Mouse (Mus musculus) gastrocnemius, adult 2 months (tissue): Measurements from ENCODE around the gene Alox12. TPM values are rescaled to one million over a fixed set of nuclear protein-coding genes. Genes with fewer than 3 reads are reported as not detected.
A peak's percentile ranks its signal among the peaks of the same experiment; 100 is the strongest.

Experiments
- DNase-seq: peaks from one replicate; pipeline ENCODE4 v3.0.0; 2022
- H3K27ac ChIP-seq: fragments of 200-600 bp; 2 replicates; pipeline ENCODE4 v1.8.1; 2022; ENCODE audit warnings: mild to moderate bottlenecking
- H3K4me3 ChIP-seq: fragments of 200-600 bp; 2 replicates; pipeline ENCODE4 v1.8.1; 2022; ENCODE audit warnings: mild to moderate bottlenecking, moderate library complexity
- CTCF ChIP-seq: fragments of 200-600 bp; IDR thresholded peaks from 2 replicates; pipeline ENCODE4 v1.8.1; 2022; ENCODE audit warnings: antibody characterized with exemption, mild to moderate bottlenecking, moderate library complexity
- intact Hi-C: fragments of 180-260 bp; cut with DNase I; formaldehyde crosslinking; loops from one replicate; pipeline ENCODE4 v1.15.1; 2025
- long read RNA-seq, 2 experiments: library from polyadenylated mRNA; stranded (forward); transcript quantifications; one replicate each; pipeline ENCODE4 v2.0.0; 2021
- total RNA-seq, 2 experiments: library from RNA; stranded (reverse); gene quantifications; 2 replicates each; pipeline ENCODE4 v1.2.3; 2021

Gene Alox12
- 1 to 10 TPM; 1.0 to 1.8 TPM for total RNA-seq
- long read RNA-seq, experiment 1, result 0 reads
- long read RNA-seq, experiment 2, partial matches to known transcripts, result 1 of 3 reads
- long read RNA-seq, experiment 2, other reads (novel, unspliced or antisense), result 1 of 3 reads

DNA sequence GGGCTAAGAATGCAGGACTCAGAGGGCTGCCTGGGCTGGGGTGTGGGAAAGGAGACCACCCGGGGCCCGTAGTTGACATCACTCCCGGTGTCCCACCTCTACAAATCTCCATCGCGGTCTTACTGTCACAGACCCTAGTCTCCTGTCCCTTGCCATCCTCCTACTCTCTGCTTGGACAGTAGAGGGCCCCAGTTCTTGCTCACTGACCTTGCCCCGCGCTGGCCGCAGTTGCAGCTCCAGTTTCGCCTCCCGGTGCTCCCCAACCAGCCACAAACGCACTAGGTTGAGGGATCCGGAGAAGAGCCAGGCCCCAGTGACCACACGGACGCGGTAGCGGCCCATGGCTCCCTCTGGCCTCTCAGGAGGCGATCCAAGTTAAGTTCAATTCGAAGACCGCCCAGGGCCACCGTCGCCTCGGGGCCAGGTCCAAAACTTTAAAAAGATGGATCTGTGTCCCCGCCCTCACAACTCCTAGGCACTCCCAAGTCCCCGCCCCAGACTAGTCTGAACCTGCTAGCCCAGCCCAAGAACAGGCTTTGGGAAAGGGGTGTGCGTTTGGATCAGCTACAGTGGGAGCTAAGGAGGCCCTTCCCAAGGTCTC, at the start of gene Alox12:
Alox12 (minus strand) TSS at position 423 of the 601 bp plus-strand sequence.
- peak within 1 kb of the TSS; percentile 69; the same call in 1 of the 2 replicates for H3K27ac ChIP-seq
- intact Hi-C loops, result loop anchor here (1.0 kb wide), 1 partner anchor 54 kb away; no protein-coding TSS in a partner anchor
- DNase-seq, result peak; percentile 70
- peak; percentile 66 for TF ChIP-seq CTCF
- peak within 1 kb of the TSS; percentile 72 for H3K4me3 ChIP-seq

DNA sequence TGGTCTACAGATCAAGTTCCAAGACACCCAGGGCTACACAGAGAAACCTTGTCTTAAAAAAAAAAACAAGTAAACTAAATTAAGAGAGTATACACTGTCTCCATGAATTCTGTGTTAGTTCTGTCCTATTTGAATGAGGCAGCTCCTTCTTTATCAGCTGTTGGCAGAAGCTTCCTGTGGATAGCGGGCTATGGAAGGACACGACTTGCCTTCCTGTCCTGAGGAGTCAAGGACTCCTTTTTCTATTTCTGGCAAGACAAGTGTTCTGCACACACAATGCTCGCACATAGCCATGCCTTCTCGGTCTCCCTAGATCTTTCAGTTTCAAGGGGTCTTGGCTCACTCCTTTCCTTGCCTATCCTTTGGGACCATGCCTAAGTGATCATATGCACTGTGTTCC, 47.1 kb upstream of the Alox12 start:
- intact Hi-C loops, result no loop called here
- H3K4me3 ChIP-seq, result no peak overlapping the region
- H3K27ac ChIP-seq, result no peak overlapping the region
- no peak for DNase-seq
- TF ChIP-seq CTCF, result no peak

DNA sequence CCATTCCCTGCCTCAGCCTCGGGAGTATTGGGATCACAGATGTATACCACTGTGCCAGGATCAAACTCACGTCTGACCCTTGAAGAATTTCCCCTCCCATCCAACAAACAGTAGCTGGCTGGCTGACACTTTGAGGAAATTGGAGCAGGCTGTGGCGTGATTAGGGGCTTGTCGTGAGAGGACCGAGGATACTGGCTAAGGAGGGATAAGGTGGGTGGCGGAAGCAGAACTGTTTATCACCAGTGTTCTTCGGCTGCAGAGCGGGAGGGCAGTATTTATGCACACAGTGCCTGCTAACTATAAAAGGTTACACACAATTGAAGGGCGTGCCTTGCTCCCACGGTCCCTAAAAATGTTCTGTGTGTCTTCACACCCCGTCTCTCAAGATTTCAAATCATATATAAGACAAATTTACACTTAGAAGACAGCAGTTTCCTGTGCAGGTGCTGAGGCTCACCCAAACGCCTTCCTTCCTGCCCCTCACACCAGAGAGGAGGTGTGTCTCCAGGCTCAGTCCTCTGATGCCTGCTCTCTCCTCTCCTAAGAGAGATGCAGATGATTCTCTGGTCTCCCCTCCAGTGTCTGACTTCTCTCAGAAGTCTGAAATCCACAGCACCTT, 42.8 kb upstream of the Alox12 start:
- no peak for TF ChIP-seq CTCF
- Histone ChIP-seq H3K27ac (peak overlapping the region; percentile 43; the same call in 1 of the 2 replicates), H3K4me3 (peak overlapping the region; percentile 39)
- intact Hi-C loops, result no loop called here
- no peak for DNase-seq

DNA sequence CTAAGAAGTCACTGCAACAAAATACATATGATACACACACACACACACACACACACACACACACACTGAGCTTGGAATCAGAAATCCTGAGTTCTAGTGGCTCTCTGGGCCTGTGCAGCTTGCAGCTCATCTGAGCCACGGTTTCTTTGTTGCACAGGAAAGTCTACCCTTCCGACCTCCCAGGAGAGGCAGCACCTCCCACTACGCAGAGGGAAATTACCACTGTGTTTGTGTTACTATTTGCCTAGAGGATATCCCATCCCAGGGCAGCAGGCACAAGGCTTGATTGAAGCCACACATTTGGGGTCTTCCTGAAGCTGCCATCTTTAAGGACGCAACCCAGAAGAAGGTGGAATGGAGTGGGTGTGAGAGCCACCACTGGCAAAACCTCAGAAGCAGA, 42.3 kb upstream of the Alox12 start:
- no peak for TF ChIP-seq CTCF
- Histone ChIP-seq H3K4me3 (peak overlapping the region; percentile 39), H3K27ac (peak overlapping the region; percentile 43; the same call in 1 of the 2 replicates)
- no peak for DNase-seq
- intact Hi-C loops, result no loop called here

DNA sequence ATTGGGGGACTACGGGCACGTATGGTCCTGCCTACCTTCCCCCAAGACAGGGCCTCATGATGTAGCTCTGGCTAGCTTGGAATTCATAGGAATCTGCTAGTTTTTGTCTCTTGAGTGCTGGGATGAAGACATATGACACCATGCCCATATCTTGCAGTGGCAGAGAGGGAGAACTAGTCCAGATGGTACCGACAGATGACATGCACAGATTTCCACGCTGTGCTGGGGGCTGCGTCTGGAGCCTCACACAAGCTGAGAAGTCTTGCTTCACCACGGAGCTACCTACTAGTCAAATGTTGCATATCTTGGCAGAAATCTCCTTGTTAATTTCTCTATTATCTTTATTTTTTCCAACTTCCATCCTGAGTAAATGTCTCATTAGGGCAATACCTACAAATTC, 38.7 kb upstream of the Alox12 start:
- DNase-seq, result no peak
- no peak for TF ChIP-seq CTCF
- no peak overlapping the region for H3K27ac ChIP-seq
- intact Hi-C loops, result no loop called here
- no peak overlapping the region for H3K4me3 ChIP-seq

DNA sequence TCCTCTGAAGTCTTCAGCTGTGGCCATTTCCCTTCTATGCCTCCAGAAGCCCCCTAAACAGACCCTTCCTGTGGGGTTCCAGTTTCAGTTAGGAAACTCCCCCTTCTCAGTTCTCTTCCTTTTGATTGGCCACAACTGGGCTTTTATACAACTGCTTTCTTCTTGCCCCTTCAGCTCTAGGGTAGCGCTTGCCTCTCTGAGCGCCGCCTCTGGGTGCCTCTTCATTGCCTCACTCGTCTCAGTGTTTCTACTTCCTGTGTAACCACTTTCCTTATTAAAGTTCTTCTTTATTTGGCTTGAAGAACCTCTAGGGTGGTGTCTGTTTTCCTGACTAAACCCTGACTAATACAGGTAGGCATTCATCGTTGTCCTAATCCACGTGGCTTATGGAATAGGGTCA, 36.1 kb upstream of the Alox12 start:
- no peak for DNase-seq
- Histone ChIP-seq H3K27ac (no peak overlapping the region), H3K4me3 (no peak overlapping the region)
- no peak for TF ChIP-seq CTCF
- intact Hi-C loops, result no loop called here

DNA sequence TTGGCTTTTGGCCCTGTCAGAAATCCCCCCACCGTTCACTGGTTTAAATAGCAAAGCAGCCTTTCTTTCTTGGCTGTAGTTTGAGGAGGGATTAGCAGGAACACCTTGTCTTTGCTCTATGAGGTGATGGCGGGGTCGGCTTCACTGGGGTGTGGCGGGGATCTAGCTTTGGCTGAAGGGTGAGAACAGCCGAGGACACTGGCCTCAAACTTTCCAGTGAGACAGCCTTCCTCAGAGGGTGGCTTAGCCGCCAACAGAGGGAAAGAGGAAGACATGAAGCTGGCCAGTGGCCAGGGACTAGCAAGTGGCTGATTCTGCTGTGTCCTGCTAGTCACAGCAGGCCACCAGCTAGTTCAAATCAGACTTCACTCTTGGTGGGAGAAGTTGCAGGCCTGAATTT, 34.1 kb upstream of the Alox12 start:
- Histone ChIP-seq H3K4me3 (no peak overlapping the region), H3K27ac (peak overlapping the region; percentile 35)
- intact Hi-C loops, result no loop called here
- DNase-seq, result peak; percentile 65
- no peak for TF ChIP-seq CTCF

DNA sequence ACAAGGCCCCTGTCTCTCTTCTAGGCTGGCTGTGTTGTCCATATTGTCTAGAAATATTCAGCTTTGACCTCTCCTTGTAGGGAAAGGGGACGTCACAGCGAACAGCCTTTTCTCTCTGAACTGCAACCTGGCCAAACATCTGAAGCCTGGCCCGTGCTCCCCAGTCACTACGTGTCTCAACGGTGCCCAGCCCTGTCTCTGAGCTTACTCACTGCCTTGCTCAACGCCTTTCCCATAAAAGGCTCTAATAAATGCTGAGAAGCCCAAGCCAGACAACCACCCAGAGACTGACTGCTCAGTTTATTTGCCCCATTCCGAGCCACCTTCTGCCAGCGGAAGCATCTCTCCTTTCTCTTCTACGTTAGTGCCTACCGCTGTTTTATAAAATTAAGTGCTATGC, 32.9 kb upstream of the Alox12 start:
- no peak overlapping the region for H3K4me3 ChIP-seq
- no peak for DNase-seq
- no peak for TF ChIP-seq CTCF

DNA sequence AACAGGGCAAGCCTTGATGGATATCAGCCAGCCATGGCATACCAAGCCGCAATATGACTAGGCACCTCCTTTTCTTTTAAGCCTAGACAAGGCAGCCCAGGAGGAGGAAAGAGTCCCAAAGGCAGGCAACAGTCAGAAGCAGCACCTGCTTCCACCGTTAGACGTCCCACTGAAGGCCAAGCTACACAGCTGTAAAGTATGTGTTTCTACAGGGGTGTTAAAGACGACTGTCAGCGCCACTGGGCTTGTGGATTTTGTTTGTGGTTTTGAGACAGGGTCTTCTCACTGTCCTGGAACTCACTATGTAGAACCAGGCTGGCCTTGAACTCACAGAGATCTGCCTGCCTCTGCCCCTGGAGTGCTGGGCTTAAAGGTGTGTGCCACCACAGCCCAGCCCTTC, 30.5 kb upstream of the Alox12 start:
- Histone ChIP-seq H3K27ac (peak overlapping the region; percentile 62), H3K4me3 (no peak overlapping the region)
- no peak for DNase-seq
- no peak for TF ChIP-seq CTCF
- intact Hi-C loops, result no loop called here

More for the DNA sequence above, 32.9 kb upstream of the Alox12 start:
- 0 out of 2 replicates have a peak overlapping the region, but pooled peaks have one; percentile 31 for H3K27ac ChIP-seq
- intact Hi-C loops, result no loop called here

DNA sequence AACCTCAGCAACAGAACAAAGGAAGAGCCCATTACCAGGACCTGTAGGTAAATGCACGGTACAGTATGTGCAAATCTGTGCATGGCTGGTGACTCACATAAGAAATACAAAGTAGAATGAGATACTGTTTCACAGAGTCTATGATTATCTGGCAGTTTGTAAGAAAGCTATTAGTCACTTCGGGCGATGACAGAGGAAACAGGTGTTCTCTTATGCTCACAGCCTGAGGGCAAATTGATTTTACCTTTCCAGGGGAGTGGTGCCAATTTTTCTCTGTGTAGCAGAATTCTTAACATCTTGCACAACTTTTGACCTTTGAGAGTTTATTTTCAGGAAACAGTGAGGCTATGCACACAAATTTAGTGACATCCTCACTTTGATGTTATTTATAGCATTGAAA, 29.6 kb upstream of the Alox12 start:
- peak overlapping the region; percentile 62 for H3K27ac ChIP-seq
- intact Hi-C loops, result no loop called here
- no peak overlapping the region for H3K4me3 ChIP-seq
- TF ChIP-seq CTCF, result no peak
- no peak for DNase-seq

DNA sequence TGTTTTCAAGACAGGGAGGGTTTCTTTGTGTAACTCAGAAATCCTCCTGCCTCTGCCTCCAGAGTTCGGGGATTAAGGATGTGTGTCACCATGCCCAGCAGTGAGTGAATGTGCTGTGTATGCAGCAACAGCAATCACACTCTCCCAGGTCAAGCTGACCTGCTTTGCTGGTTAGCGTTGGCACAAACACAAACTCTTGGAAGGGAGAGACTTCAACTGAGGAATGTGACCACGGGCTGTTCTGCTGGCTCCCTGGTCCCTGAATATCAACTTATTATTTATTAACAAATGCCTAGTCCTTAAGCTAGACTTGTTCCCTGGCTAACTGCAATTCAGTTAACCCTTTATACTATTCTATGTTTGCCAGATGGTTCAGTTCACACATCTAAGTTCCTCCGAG, 28.5 kb upstream of the Alox12 start:
- Histone ChIP-seq H3K27ac (peak overlapping the region; percentile 39), H3K4me3 (no peak overlapping the region)
- intact Hi-C loops, result no loop called here
- TF ChIP-seq CTCF, result no peak
- DNase-seq, result no peak

DNA sequence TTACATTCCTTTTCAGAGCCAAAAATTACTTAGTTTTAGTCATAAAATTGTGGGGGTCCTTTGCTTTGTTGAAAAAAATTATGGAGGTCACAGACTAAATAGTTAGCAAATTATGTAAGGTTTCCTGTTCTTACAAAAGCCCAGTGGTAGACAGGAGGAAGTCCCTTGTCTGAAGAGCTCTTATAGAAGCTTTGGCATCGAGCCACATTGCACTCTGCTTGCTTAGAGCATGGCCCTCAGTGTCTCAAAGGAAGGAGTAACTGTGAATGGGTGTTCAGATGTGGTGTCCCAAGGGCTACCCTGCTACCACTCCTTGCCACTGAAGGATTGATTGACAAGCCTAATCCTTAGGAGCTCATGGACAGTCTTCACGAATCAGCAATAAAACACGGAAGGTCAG, 25.3 kb upstream of the Alox12 start:
- Histone ChIP-seq H3K4me3 (no peak overlapping the region), H3K27ac (no peak overlapping the region)
- intact Hi-C loops, result no loop called here
- no peak for DNase-seq
- no peak for TF ChIP-seq CTCF

DNA sequence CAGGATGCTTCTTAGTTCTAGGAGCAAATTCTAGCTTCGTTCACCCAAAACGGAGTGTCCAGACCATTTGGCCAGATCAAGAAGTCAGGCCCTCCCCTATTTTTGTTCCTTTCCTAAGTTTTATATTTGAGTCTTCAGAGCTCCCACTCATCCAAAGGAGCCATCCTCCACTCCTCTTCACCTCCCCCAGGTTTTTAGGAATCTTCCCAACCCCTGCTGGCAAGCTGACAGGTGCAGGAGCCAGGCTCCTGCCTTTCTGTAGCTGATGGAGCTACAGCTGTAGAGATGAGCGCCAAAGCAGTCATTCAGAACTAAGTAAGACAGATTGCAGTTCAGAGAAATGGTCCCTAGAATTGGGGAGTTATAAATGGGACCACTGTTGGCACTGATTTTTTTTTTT, 23.8 kb upstream of the Alox12 start:
- Histone ChIP-seq H3K27ac (no peak overlapping the region), H3K4me3 (no peak overlapping the region)
- no peak for DNase-seq
- intact Hi-C loops, result no loop called here
- TF ChIP-seq CTCF, result no peak

DNA sequence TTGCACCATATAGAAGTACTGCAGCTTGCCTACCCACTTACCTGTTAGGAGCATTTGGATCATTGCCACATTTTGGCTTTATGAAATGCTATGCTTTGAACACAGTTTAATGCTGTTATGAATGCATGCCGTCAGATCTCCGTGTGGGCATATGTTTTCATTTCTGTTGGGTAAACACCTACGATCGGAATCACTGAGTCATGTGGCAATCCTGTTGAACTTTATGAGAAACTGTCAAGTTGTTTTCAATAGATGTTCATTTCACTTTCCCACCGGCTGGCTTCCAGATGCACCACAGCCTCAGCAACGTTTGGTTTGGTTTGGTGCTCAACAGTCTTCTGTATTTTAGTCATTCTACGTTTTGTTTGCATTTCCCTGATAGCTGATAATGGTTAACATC, 16.5 kb upstream of the Alox12 start:
- Histone ChIP-seq H3K4me3 (no peak overlapping the region), H3K27ac (no peak overlapping the region)
- no peak for TF ChIP-seq CTCF
- intact Hi-C loops, result no loop called here
- DNase-seq, result no peak
